Mouse (Mus musculus): ENCODE measurements around the gene Olfr871. TPM values are rescaled to one million over a fixed set of nuclear protein-coding genes. Genes with fewer than 3 reads are reported as not detected.

Olfr871 gene
- not detected for total RNA-seq (2023)

DNA sequence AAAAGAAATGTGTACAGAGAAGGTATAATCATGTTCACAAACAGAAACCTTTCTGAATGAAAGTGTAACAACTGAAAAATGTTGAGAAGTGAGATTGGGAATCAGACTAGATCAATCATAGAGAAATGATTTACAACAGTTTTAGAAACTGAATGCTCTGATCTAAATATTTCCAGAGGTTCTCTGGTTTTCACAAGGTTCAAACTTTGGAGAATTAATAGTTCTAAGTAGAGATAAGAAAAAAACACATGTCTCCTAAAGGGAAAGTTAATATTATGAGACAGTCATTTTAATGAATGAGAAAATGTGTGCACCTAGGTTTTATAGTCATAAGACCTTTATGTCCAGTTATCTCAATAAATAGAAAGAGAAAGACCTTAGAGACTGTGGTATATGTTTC is at the start of gene Olfr871:
TSS of gene Olfr871 (plus strand) at position 301 of the 400 bp plus-strand sequence.

DNA sequence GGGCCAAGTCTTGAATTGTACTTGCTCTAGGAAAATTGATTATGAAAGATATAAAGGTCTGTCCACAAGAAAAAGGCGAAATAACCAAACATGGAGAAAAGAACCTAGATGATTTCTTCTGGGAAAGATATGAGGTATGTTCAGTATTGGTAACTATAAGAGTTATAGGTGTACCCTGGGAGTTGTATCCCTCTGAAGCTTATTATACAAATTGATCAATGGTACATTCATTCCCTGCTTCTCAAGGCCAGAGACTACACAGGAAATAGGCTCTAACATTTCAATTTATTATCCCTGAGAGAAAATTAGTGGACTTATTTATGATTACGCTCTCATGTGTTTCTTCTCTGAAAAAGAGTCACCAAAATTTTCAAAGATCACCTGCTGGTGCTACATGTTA is 38.0 kb upstream of the Olfr871 start, which contains the start of gene Olfr870:
TSS of gene Olfr870 (minus strand) at position 101 of the 400 bp plus-strand sequence.

DNA sequence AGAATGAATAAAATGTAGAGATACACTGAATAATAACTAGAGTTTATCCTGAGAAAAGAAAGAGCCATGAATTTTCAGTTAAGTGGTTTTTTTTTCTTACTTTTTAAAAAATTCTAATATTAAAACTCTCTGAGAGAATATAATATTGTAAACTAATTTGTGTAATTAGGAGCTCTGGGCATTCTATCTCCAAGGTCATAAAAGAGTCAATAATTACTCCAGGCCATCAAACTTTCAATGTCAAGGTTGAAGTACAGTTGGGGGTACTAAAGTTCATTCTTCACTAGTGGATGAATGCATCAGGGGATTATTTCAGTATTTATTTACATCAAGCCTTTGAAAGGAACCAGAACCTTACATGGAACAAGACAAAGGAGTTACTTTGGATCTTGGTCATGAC is 24.8 kb downstream of the Olfr871 start, which contains the start of gene Olfr872:
TSS of gene Olfr872 (plus strand) at position 301 of the 400 bp plus-strand sequence.

Other genes starting within 250 kb of the Olfr871 start
- not detected for gene Olfr866, start 184.2 kb upstream of the Olfr871 start, total RNA-seq (2023)
- gene Olfr867, start 154.6 kb upstream of the Olfr871 start, total RNA-seq (2023): not detected
- not detected for gene Olfr868, start 113.6 kb upstream of the Olfr871 start, total RNA-seq (2023)
- gene Olfr869, start 83.2 kb upstream of the Olfr871 start, total RNA-seq (2023): not detected
- not detected for gene Olfr870, start 38.1 kb upstream of the Olfr871 start, total RNA-seq (2023)
- not detected for gene Olfr872, start 24.9 kb downstream of the Olfr871 start, total RNA-seq (2023)
- gene Olfr39, start 70.1 kb downstream of the Olfr871 start, total RNA-seq (2023): 0.38 TPM
- gene Olfr873, start 86.3 kb downstream of the Olfr871 start, total RNA-seq (2023): not detected
- not detected for gene Olfr18, start 123.9 kb downstream of the Olfr871 start, total RNA-seq (2023)
- 8.2 TPM for gene Zfp560, start 173.0 kb downstream of the Olfr871 start, total RNA-seq (2023)
- 39.0 TPM for gene Zfp26, start 248.0 kb downstream of the Olfr871 start, total RNA-seq (2023)